Mouse (Mus musculus): Measurements from ENCODE around the gene Vmn2r68.

Vmn2r68 gene

GRCm38 (mm10) chr7:85237683-85238082 lies at the start of gene Vmn2r68:
Gene Vmn2r68 (minus strand): TSS chr7:85237783.
- DNase-seq = no peak

Measured in cerebellum, adult 9-10 months (tissue).